Mouse (Mus musculus) lung, postnatal 25 days (tissue): ENCODE measurements at regions not wholly inside any gene's neighbourhood (a gene's known extent, or its start where the extent isn't known, plus 50 kb on each side); places are given as distances from the start of the nearest gene placed in this dataset.

Experiments
- DNase-seq: peaks from one replicate; pipeline ENCODE4 v3.0.0; 2022; ENCODE audit warnings: low spot score

- DNase-seq: no peak
These were observed 176.0 kb upstream of the Pabpc6 start for GRCm38 (mm10) chr17:9845451-9846075.

GRCm38 (mm10) chr17:9841103-9841502 lies 171.6 kb upstream of the Pabpc6 start:
- DNase-seq: no peak

- no peak for DNase-seq
These were observed 169.7 kb upstream of the Pabpc6 start for GRCm38 (mm10) chr17:9839256-9839655.

- no peak for DNase-seq
These were observed 167.7 kb upstream of the Pabpc6 start for GRCm38 (mm10) chr17:9836995-9837842.

GRCm38 (mm10) chr17:9829895-9830294 lies 160.4 kb upstream of the Pabpc6 start:
- no peak for DNase-seq

GRCm38 (mm10) chr17:9821358-9821757 lies 151.8 kb upstream of the Pabpc6 start:
- DNase-seq: no peak

- DNase-seq: no peak
These were observed 147.5 kb upstream of the Pabpc6 start for GRCm38 (mm10) chr17:9817056-9817455.

- DNase-seq: no peak
These were observed 127.6 kb upstream of the Pabpc6 start for GRCm38 (mm10) chr17:9797069-9797468.

- no peak for DNase-seq
These were observed 126.9 kb upstream of the Pabpc6 start for GRCm38 (mm10) chr17:9796225-9796988.

GRCm38 (mm10) chr17:9778866-9779265 lies 109.3 kb upstream of the Pabpc6 start:
- no peak for DNase-seq

GRCm38 (mm10) chr17:9777165-9777564 lies 107.6 kb upstream of the Pabpc6 start:
- no peak for DNase-seq

GRCm38 (mm10) chr17:9776286-9777016 lies 106.9 kb upstream of the Pabpc6 start:
- DNase-seq: no peak

- no peak for DNase-seq
These were observed 106.2 kb upstream of the Pabpc6 start for GRCm38 (mm10) chr17:9775668-9776151.

- DNase-seq: no peak
These were observed 105.5 kb upstream of the Pabpc6 start for GRCm38 (mm10) chr17:9774740-9775629.

- DNase-seq: peak; percentile 50
These were observed 104.2 kb upstream of the Pabpc6 start for GRCm38 (mm10) chr17:9773744-9774143.

GRCm38 (mm10) chr17:9768275-9768674 lies 98.8 kb upstream of the Pabpc6 start:
- DNase-seq: peak; percentile 55

- no peak for DNase-seq
These were observed 96.2 kb upstream of the Pabpc6 start for GRCm38 (mm10) chr17:9765680-9766250.

- peak; percentile 39 for DNase-seq
These were observed 95.3 kb upstream of the Pabpc6 start for GRCm38 (mm10) chr17:9764701-9765359.

- no peak for DNase-seq
These were observed 94.6 kb upstream of the Pabpc6 start for GRCm38 (mm10) chr17:9764041-9764606.

GRCm38 (mm10) chr17:9763110-9763509 lies 93.6 kb upstream of the Pabpc6 start:
- no peak for DNase-seq
